Mouse (Mus musculus) spleen, adult 2 months (tissue): ENCODE results near the gene Enpep. TPM values are rescaled to one million over a fixed set of nuclear protein-coding genes. Genes with fewer than 3 reads are reported as not detected.
A peak's percentile ranks its signal among the peaks of the same experiment; 100 is the strongest.

Source experiments
- DNase-seq, 2 experiments: peaks; one replicate each; pipeline versions ENCODE4 v3.0.0 to v3.0.0-alpha.2; 2012 to 2021; ENCODE audit warnings: low spot score in 2 of 2, low read depth in 1 of 2
- H3K27ac ChIP-seq: fragments of 200-500 bp; 2 replicates; pipeline ENCODE4 v1.5.1; 2012; ENCODE audit warnings: low read length, inconsistent platforms; ENCODE audit not compliant: insufficient read depth
- H3K27me3 ChIP-seq: fragments of 200-500 bp; 2 replicates; pipeline ENCODE4 v1.6.1; 2012; ENCODE audit warnings: mild to moderate bottlenecking, moderate library complexity, low read length, inconsistent platforms; ENCODE audit not compliant: control insufficient read depth, insufficient read depth
- H3K36me3 ChIP-seq: fragments of 200-500 bp; 2 replicates; pipeline ENCODE4 v1.6.1; 2012; ENCODE audit warnings: mild to moderate bottlenecking, low read length, inconsistent platforms; ENCODE audit not compliant: control insufficient read depth, insufficient read depth
- H3K4me1 ChIP-seq: fragments of 200-500 bp; 2 replicates; pipeline ENCODE4 v1.6.1; 2011; ENCODE audit warnings: inconsistent platforms; ENCODE audit not compliant: control insufficient read depth, insufficient read depth, insufficient read length
- H3K4me3 ChIP-seq: fragments of 200-500 bp; 2 replicates; pipeline ENCODE4 v1.5.1; 2011; ENCODE audit warnings: mild to moderate bottlenecking, inconsistent platforms; ENCODE audit not compliant: insufficient read depth, insufficient read length; ENCODE audit errors: extremely low read depth
- CTCF ChIP-seq: fragments of 200-500 bp; IDR thresholded peaks from 2 replicates; pipeline ENCODE4 v1.5.1; 2011; ENCODE audit warnings: mild to moderate bottlenecking, inconsistent platforms; ENCODE audit not compliant: insufficient read depth, insufficient read length, insufficient replicate concordance; ENCODE audit errors: extremely low read depth
- POLR2A ChIP-seq: fragments of 200-500 bp; IDR thresholded peaks from 2 replicates; pipeline ENCODE4 v1.6.1; 2011; ENCODE audit warnings: low read depth, low read length, inconsistent platforms
- WGBS: fragments of 180-500 bp; shearing (Covaris S2); methylation state at CpG from one replicate; pipeline ENCODE4 v1.1.7; 2018; 5-methylcytosine and 5-hydroxymethylcytosine counted together
- polyA plus RNA-seq: library from polyadenylated mRNA; depleted of rRNA; stranded (reverse); fragments of >200 nt; gene quantifications from 2 replicates; pipeline ENCODE4 v1.2.3, GENCODE M21; 2012

The Enpep gene
- polyA plus RNA-seq, 1 experiment: 0.30 TPM

DNA sequence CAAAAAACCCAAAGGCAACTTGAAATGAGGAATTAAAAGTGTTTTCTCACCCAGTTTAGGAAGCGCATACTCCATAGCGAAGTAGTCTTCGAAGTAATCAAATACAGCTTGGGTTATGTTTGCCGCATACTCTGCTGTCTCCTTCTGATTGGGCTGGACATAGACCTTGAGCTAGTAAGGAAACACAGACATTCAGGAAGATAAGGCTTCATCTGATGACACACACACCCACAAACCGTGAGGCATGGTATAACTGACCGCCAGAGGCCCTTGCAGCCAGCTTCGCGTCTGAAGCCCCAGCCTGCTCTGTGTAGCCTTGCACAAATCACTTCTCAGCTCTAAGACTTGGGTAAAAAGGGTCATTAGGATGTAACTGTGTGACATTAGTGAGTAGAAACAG, 20.0 kb downstream of the Enpep start:
- no peak overlapping the region for H3K27ac ChIP-seq
- no peak for TF ChIP-seq CTCF
- TF ChIP-seq POLR2A: no peak
- no peak overlapping the region for H3K4me3 ChIP-seq
- H3K36me3 ChIP-seq: no peaks in the 10 kb centered on the region
- DNase-seq: no peak
- H3K4me1 ChIP-seq: no peaks in the 10 kb centered on the region; the same call in 1 of the 2 replicates
- WGBS: 92% methylated on average over 8 of the region's 8 CpGs
- H3K27me3 ChIP-seq: no peaks in the 10 kb centered on the region

DNA sequence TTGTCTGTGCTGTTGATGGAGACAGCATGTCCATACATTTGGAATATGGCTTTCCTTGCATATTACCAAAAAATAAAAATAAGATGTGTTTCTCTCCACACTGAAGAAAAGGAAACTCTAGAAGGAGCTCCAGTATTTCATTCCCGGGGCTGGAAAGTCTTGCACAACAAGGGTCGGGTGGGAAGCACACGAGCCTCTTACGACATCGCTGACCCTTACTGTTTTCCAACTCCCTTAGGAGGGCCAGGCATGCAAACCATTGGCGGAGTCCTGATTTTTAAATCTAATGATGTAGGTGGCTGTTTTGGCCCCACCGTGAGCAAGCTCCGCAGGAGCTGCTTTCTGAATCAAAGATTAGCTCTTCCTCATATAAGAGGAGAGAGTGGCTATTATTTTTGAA, 20.6 kb downstream of the Enpep start:
- Histone ChIP-seq H3K4me1 (no peaks in the 10 kb centered on the region; the same call in 1 of the 2 replicates), H3K27me3 (no peaks in the 10 kb centered on the region), H3K4me3 (no peak overlapping the region), H3K27ac (no peak overlapping the region), H3K36me3 (no peaks in the 10 kb centered on the region)
- TF ChIP-seq POLR2A: no peak
- no peak for DNase-seq
- 90% methylated on average over 8 of the region's 8 CpGs for WGBS

DNA sequence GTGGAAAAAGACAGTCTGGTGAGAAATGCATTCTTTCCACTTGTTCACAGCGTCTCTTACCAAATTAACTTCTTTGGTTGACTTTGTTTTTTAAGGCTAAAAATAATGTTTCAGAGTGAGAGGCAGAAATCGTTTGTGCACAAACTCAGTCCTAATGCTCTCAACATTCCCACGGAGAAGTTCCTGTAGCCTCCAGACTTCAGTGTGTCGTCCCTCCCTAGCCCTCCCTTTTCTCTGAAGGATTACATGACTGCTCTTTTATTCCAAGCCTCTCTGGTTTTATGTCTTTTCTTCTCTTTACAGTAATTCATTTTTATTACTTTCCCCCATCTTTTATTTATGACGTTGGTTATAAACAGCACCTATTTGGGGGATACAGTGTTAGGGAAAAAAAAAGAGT, 22.6 kb downstream of the Enpep start:
- TF ChIP-seq POLR2A: no peak
- TF ChIP-seq CTCF: no peak

DNA sequence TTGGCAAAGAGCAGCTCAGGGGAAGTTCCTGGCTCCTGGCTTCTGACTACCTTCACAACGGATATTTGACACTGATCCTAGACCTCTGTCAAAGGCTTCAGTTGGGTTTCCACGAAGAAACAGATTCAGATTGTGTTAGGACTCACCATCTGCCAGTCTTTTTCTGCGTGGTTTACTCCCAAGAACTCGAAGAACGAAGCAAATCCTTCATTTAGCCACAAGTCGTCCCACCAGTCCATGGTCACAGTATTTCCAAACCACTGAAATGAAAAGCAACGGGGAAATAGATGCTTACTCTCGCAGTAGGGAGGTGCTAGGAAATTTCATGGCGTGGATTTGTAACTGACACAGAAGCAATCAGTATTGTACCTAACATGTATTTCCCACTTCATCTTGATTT, 23.6 kb downstream of the Enpep start:
- no peaks in the 10 kb centered on the region for H3K36me3 ChIP-seq
- DNase-seq: no peak
- 56% methylated on average over 9 of the region's 9 CpGs for WGBS
- H3K27ac ChIP-seq: no peak overlapping the region
- H3K4me1 ChIP-seq: no peaks in the 10 kb centered on the region; the same call in 1 of the 2 replicates
- no peak for TF ChIP-seq POLR2A
- no peak for TF ChIP-seq CTCF
- no peaks in the 10 kb centered on the region for H3K27me3 ChIP-seq
- H3K4me3 ChIP-seq: no peak overlapping the region

More for the DNA sequence above, 22.6 kb downstream of the Enpep start:
- Histone ChIP-seq H3K4me1 (no peaks in the 10 kb centered on the region; the same call in 1 of the 2 replicates), H3K27ac (no peak overlapping the region), H3K27me3 (no peaks in the 10 kb centered on the region), H3K36me3 (no peaks in the 10 kb centered on the region), H3K4me3 (no peak overlapping the region)
- no peak for DNase-seq
- WGBS: 72% methylated on average over 5 of the region's 5 CpGs

DNA sequence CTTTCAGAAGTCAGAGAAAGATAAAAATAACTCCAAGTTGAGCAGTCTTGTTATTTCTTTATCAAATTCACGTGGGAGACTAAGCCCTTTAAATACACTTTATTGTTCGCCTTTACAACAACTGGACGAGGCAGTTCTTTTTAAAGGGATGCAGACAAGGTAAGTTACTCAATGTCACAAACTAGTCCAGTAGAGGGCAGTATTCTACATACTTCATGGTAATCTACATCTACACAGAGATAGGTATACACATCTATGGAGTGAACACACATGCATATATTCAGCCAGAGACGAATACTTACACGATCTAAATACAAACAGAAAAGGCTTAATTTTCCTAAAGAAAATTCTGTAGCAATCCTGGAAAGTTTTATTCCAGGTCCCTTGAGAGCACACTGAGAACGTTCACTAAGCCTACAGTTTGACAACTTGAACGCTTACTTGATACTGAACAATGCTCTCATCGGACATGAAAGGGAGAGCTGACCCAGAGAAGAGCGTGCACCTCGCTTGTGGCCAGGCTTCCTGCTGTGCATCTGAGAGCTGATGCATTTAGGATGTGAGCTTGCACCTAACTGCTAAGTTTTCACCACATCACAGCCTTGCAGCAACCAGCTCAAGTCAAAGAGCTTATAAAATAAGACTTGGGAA, 24.3 kb downstream of the Enpep start:
- TF ChIP-seq POLR2A (no peak), CTCF (no peak)
- Histone ChIP-seq H3K4me1 (no peaks in the 10 kb centered on the region; the same call in 1 of the 2 replicates), H3K27ac (no peak overlapping the region), H3K27me3 (no peaks in the 10 kb centered on the region), H3K4me3 (no peak overlapping the region), H3K36me3 (no peaks in the 10 kb centered on the region)
- peak in 1 of 2 experiments; percentile 42 for DNase-seq
- WGBS: 19% methylated on average over 10 of the region's 10 CpGs

DNA sequence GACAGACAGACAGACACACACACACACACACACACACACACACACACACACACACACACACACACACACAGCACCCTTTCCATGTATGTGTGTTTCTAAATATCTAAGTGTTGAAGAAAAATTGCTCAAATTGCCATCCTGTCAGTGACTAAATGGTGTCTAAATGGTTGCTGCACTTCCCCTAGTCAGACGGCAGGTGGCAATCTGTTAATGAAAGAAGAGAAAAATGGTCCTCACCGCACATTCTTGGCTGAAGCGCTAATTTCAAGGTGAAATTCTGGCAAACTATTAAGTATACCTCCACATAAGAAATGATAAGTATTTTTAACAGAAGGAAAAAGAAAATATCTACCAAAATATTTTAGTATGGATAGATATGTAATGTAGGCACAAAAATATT, 28.6 kb downstream of the Enpep start:
- no peaks in the 10 kb centered on the region for H3K27me3 ChIP-seq
- no peaks in the 10 kb centered on the region; the same call in 1 of the 2 replicates for H3K4me1 ChIP-seq
- DNase-seq: peak in 1 of 2 experiments; percentile 20
- H3K36me3 ChIP-seq: no peaks in the 10 kb centered on the region
- no peak overlapping the region for H3K27ac ChIP-seq
- no peak overlapping the region for H3K4me3 ChIP-seq
- 3% methylated on average over 3 of the region's 3 CpGs for WGBS
- no peak for TF ChIP-seq POLR2A
- peak; percentile 28; the same call in 1 of the 2 replicates for TF ChIP-seq CTCF

DNA sequence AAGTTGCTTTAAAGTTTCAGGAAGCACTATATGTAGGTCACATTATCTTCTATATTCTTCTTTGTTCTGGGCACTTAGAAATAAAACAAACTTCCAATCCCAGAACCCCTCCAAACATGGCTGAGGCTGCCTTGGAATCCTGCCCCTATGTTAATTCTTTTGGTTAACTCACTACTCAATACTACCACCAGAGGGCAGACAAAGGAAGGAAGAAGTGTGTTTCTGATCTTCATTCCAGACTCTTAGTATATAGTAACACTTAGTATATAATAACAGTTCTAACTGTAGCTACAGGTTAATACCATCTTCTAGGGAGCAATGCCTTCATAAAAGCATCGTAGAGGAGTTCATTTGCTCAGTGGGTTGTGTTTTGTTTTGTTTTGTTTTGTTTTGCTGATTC, 32.6 kb downstream of the Enpep start:
- DNase-seq: no peak
- no peak overlapping the region for H3K27ac ChIP-seq
- H3K4me3 ChIP-seq: no peak overlapping the region
- WGBS: 42% methylated on average over 1 of the region's 1 CpGs
- no peaks in the 10 kb centered on the region for H3K27me3 ChIP-seq
- no peaks in the 10 kb centered on the region for H3K36me3 ChIP-seq
- TF ChIP-seq CTCF (peak; percentile 4; the same call in 1 of the 2 replicates), POLR2A (no peak)
- H3K4me1 ChIP-seq: no peaks in the 10 kb centered on the region
